Mouse (Mus musculus) ES-Bruce4 (cell line): ENCODE measurements around the gene Cd8b1. TPM values are rescaled to one million over a fixed set of nuclear protein-coding genes. Genes with fewer than 3 reads are reported as not detected.

ENCODE experiments used
- H3K27ac ChIP-seq: 2 replicates; pipeline ENCODE4 v1.5.1; 2012; ENCODE audit warnings: low read length, inconsistent platforms; ENCODE audit not compliant: insufficient read depth
- H3K27me3 ChIP-seq: 2 replicates; pipeline ENCODE4 v1.6.1; 2012; ENCODE audit warnings: mild to moderate bottlenecking, low read length, inconsistent platforms; ENCODE audit not compliant: control insufficient read depth, poor library complexity, insufficient read depth, severe bottlenecking
- H3K36me3 ChIP-seq: 2 replicates; pipeline ENCODE4 v1.6.1; 2012; ENCODE audit warnings: inconsistent platforms, mild to moderate bottlenecking, low read length, moderate library complexity; ENCODE audit not compliant: control insufficient read depth, poor library complexity, insufficient read depth, severe bottlenecking
- H3K4me1 ChIP-seq: one replicate; pipeline ENCODE4 v1.8.1; 2011; ENCODE audit warnings: low read length; ENCODE audit not compliant: control insufficient read depth, insufficient read depth
- H3K4me3 ChIP-seq: 2 replicates; pipeline ENCODE4 v1.5.1; 2011; ENCODE audit warnings: low read depth, mild to moderate bottlenecking, low read length
- H3K9ac ChIP-seq: 2 replicates; pipeline ENCODE4 v1.6.1; 2012; ENCODE audit warnings: low read depth, mild to moderate bottlenecking, inconsistent platforms; ENCODE audit not compliant: poor library complexity, severe bottlenecking
- H3K9me3 ChIP-seq: replicated peaks from 2 replicates; pipeline ENCODE4 v1.6.1; 2012; ENCODE audit warnings: mild to moderate bottlenecking, low read length, inconsistent platforms; ENCODE audit not compliant: control insufficient read depth, poor library complexity, insufficient read depth, severe bottlenecking
- CTCF ChIP-seq: IDR thresholded peaks from one replicate; pipeline ENCODE4 v1.8.1; 2011; ENCODE audit warnings: low read depth, low read length
- EP300 ChIP-seq: IDR thresholded peaks from 2 replicates; pipeline ENCODE4 v1.6.1; 2011; ENCODE audit warnings: low read depth, low read length; ENCODE audit not compliant: insufficient read depth
- POLR2A ChIP-seq: IDR thresholded peaks from one replicate; pipeline ENCODE4 v1.8.1; 2011; ENCODE audit warnings: low read length; ENCODE audit not compliant: insufficient read depth
- polyA plus RNA-seq: library from polyadenylated mRNA; stranded (reverse); fragments of >200 nt; gene quantifications from 2 replicates; pipeline ENCODE4 v1.2.4, GENCODE M21; 2011; ENCODE audit warnings: low read depth; ENCODE audit not compliant: missing spikeins, insufficient read depth, insufficient read length

Gene Cd8b1
- polyA plus RNA-seq, 1 experiment: not detected

DNA sequence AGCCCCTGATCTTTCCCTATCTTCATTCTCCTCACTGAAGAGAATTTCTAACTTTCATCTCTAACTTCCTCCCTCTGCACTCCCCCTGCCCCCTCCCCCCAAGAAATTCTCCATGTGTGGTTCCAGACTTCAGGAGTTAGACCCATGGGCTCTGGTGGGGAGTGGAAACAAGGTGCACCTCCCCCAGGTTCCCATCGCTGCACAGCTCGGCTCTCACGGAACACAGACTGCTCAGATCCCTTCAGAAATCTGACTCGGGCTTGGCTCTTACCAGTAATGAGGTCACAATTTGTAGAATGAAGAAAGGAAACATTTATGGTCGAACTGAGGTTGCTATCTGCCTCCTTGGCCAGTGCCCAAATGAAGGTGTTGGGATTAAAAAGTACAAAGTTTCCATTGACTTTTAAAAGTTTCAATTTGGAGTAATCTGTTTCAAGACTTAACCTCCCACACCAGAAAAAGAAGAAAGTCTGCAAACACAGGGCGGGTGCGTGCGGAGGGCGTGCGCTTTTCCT, 38.6 kb downstream of the Cd8b1 start:
- TF ChIP-seq POLR2A: no peak
- TF ChIP-seq EP300: no peak
- no peak for TF ChIP-seq CTCF
- Histone ChIP-seq H3K36me3 (no peaks in the 10 kb centered on the region), H3K4me3 (no peak overlapping the region), H3K27ac (no peak overlapping the region), H3K27me3 (no peaks in the 10 kb centered on the region; the same call in 1 of the 2 replicates), H3K9me3 (no peaks in the 10 kb centered on the region), H3K4me1 (no peaks in the 10 kb centered on the region), H3K9ac (no peak overlapping the region)

GRCm38 (mm10) chr6:71363995-71364394, 41.4 kb downstream of the Cd8b1 start:
- Histone ChIP-seq H3K9ac (no peak overlapping the region), H3K4me1 (no peaks in the 10 kb centered on the region), H3K27ac (no peak overlapping the region), H3K9me3 (no peaks in the 10 kb centered on the region), H3K27me3 (no peaks in the 10 kb centered on the region; the same call in none of the 2 replicates), H3K4me3 (no peak overlapping the region), H3K36me3 (no peaks in the 10 kb centered on the region)
- TF ChIP-seq EP300 (no peak), CTCF (no peak), POLR2A (no peak)

DNA sequence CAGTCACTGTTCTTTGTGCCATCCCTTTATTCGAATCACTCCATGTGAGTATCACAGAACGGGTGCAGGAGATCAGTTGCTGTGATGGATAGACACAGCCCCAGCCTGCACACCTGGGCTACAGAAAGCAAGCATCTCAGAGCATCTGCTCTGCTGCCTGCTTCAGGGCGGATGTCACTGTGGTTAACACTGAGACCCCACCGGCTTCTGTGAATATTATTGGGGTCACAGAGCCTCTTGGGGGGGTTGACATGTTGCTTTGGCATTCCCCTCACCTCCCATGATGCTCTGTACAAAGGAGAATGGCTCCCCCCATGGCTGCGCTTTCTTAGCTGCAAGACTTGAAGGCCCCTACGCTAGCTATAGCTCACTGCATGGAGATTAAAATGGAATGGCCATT, 46.8 kb downstream of the Cd8b1 start:
- H3K9me3 ChIP-seq: no peaks in the 10 kb centered on the region
- H3K4me1 ChIP-seq: no peaks in the 10 kb centered on the region
- H3K4me3 ChIP-seq: no peak overlapping the region
- H3K9ac ChIP-seq: no peak overlapping the region
- no peak for TF ChIP-seq POLR2A
- no peak for TF ChIP-seq CTCF
- TF ChIP-seq EP300: no peak
- H3K27ac ChIP-seq: no peak overlapping the region
- H3K27me3 ChIP-seq: no peaks in the 10 kb centered on the region; the same call in 1 of the 2 replicates
- H3K36me3 ChIP-seq: no peaks in the 10 kb centered on the region

- Histone ChIP-seq H3K4me3 (no peak overlapping the region), H3K9me3 (no peaks in the 10 kb centered on the region), H3K4me1 (no peaks in the 10 kb centered on the region), H3K27ac (no peak overlapping the region), H3K9ac (no peak overlapping the region), H3K36me3 (no peaks in the 10 kb centered on the region), H3K27me3 (no peaks in the 10 kb centered on the region; the same call in 1 of the 2 replicates)
- TF ChIP-seq CTCF (no peak), EP300 (no peak), POLR2A (no peak)
These were observed 48.6 kb downstream of the Cd8b1 start for GRCm38 (mm10) chr6:71371085-71371605.

GRCm38 (mm10) chr6:71372041-71372720, 49.6 kb downstream of the Cd8b1 start:
- Histone ChIP-seq H3K9ac (no peak overlapping the region), H3K4me3 (no peak overlapping the region), H3K27ac (no peak overlapping the region), H3K27me3 (no peaks in the 10 kb centered on the region; the same call in 1 of the 2 replicates), H3K36me3 (no peaks in the 10 kb centered on the region), H3K4me1 (no peaks in the 10 kb centered on the region), H3K9me3 (peaks cover 4% of the 10 kb centered on the region; the same call in 1 of the 2 replicates)
- no peak for TF ChIP-seq EP300
- TF ChIP-seq POLR2A: no peak

GRCm38 (mm10) chr6:71373249-71373775, 50.7 kb downstream of the Cd8b1 start, which contains the start of gene Cd8a:
TSS of gene Cd8a (plus strand) at chr6:71373427.
- H3K4me1 ChIP-seq: no peaks in the 10 kb centered on the region
- no peaks in the 10 kb centered on the region; the same call in 1 of the 2 replicates for H3K27me3 ChIP-seq
- no peak within 1 kb of the TSS for H3K27ac ChIP-seq
- no peak within 1 kb of the TSS for H3K9ac ChIP-seq
- TF ChIP-seq CTCF (no peak), EP300 (no peak), POLR2A (no peak)
- H3K36me3 ChIP-seq: no peaks in the 10 kb centered on the region
- peaks cover 7% of the 10 kb centered on the region; the same call in 1 of the 2 replicates for H3K9me3 ChIP-seq
- H3K4me3 ChIP-seq: no peak within 1 kb of the TSS
